Mouse (Mus musculus): Measurements from ENCODE around the gene Erc2. TPM values are rescaled to one million over a fixed set of nuclear protein-coding genes. Genes with fewer than 3 reads are reported as not detected.

Gene Erc2
- total and polyA plus RNA-seq, 2 experiments from 2014 or later = 94.0 to 119 TPM

GRCm38 (mm10) chr14:27628701-27629100 lies 6.5 kb downstream of the Erc2 start:
- 72% methylated on average over 10 of the region's 10 CpGs for WGBS
- Histone ChIP-seq H3K36me3 (ENCODE audit: insufficient read depth, low read length) (0 out of 2 replicates have a peak, but pooled peaks cover 5% of the 10 kb centered on the region), H3K27me3 (ENCODE audit: insufficient read depth, low read length) (no peaks in the 10 kb centered on the region), H3K4me3 (ENCODE audit: low read depth, low read length) (no peak overlapping the region), H3K9ac (replicated peaks; ENCODE audit: low read length, poor library complexity, severe bottlenecking) (no peak overlapping the region), H3K4me1 (ENCODE audit: insufficient read depth, low read length) (peaks cover 27% of the 10 kb centered on the region), H3K9me3 (ENCODE audit: low read length) (no peaks in the 10 kb centered on the region), H3K4me2 (ENCODE audit: low read depth, low read length, poor library complexity, severe bottlenecking) (no peak overlapping the region), H3K27ac (ENCODE audit: low read depth, low read length) (no peak overlapping the region)
- DNase-seq (ENCODE audit: low spot score) (no peak), ATAC-seq (ENCODE audit: low FRiP score) (no peak)
- TF ChIP-seq CTCF (IDR thresholded peaks at IDR 0.05) = no peak

GRCm38 (mm10) chr14:27629369-27630012 lies 7.3 kb downstream of the Erc2 start:
- Histone ChIP-seq H3K4me2 (ENCODE audit: low read depth, low read length, poor library complexity, severe bottlenecking) (no peak overlapping the region), H3K27me3 (ENCODE audit: insufficient read depth, low read length) (no peaks in the 10 kb centered on the region), H3K9ac (replicated peaks; ENCODE audit: low read length, poor library complexity, severe bottlenecking) (no peak overlapping the region), H3K4me3 (ENCODE audit: low read depth, low read length) (no peak overlapping the region), H3K4me1 (ENCODE audit: insufficient read depth, low read length) (peaks cover 25% of the 10 kb centered on the region), H3K36me3 (ENCODE audit: insufficient read depth, low read length) (0 out of 2 replicates have a peak, but pooled peaks cover 5% of the 10 kb centered on the region), H3K9me3 (ENCODE audit: low read length) (no peaks in the 10 kb centered on the region), H3K27ac (ENCODE audit: low read depth, low read length) (no peak overlapping the region)
- TF ChIP-seq CTCF (IDR thresholded peaks at IDR 0.05) = no peak
- peak; percentile 53 for DNase-seq (ENCODE audit: low spot score)
- ATAC-seq (ENCODE audit: low FRiP score) = peak; percentile 66; the same call in 1 of the 2 replicates
- WGBS = 36% methylated on average over 5 of the region's 5 CpGs

GRCm38 (mm10) chr14:27630973-27631640 lies 8.9 kb downstream of the Erc2 start:
- H3K4me1 ChIP-seq (ENCODE audit: insufficient read depth, low read length) = peaks cover 18% of the 10 kb centered on the region
- 0 out of 2 replicates have a peak, but pooled peaks cover 5% of the 10 kb centered on the region for H3K36me3 ChIP-seq (ENCODE audit: insufficient read depth, low read length)
- H3K4me3 ChIP-seq (ENCODE audit: low read depth, low read length) = no peak overlapping the region
- H3K27ac ChIP-seq (ENCODE audit: low read depth, low read length) = no peak overlapping the region
- H3K4me2 ChIP-seq (ENCODE audit: low read depth, low read length, poor library complexity, severe bottlenecking) = no peak overlapping the region
- ATAC-seq (ENCODE audit: low FRiP score) = no peak
- WGBS = 64% methylated on average over 9 of the region's 9 CpGs
- H3K9me3 ChIP-seq (ENCODE audit: low read length) = no peaks in the 10 kb centered on the region
- no peaks in the 10 kb centered on the region for H3K27me3 ChIP-seq (ENCODE audit: insufficient read depth, low read length)
- no peak overlapping the region for H3K9ac ChIP-seq (replicated peaks; ENCODE audit: low read length, poor library complexity, severe bottlenecking)
- DNase-seq (ENCODE audit: low spot score) = peak; percentile 11
- no peak for TF ChIP-seq CTCF (IDR thresholded peaks at IDR 0.05)

GRCm38 (mm10) chr14:27634761-27635160 lies 12.5 kb downstream of the Erc2 start:
- ATAC-seq (ENCODE audit: low FRiP score) = no peak
- peak; percentile 57 for DNase-seq (ENCODE audit: low spot score)
- no peak overlapping the region for H3K4me2 ChIP-seq (ENCODE audit: low read depth, low read length, poor library complexity, severe bottlenecking)
- H3K4me3 ChIP-seq (ENCODE audit: low read depth, low read length) = no peak overlapping the region
- H3K27ac ChIP-seq (ENCODE audit: low read depth, low read length) = no peak overlapping the region
- TF ChIP-seq CTCF (IDR thresholded peaks at IDR 0.05) = no peak
- 0 out of 2 replicates have a peak, but pooled peaks cover 5% of the 10 kb centered on the region for H3K36me3 ChIP-seq (ENCODE audit: insufficient read depth, low read length)
- WGBS = 59% methylated on average over 6 of the region's 6 CpGs
- H3K9ac ChIP-seq (replicated peaks; ENCODE audit: low read length, poor library complexity, severe bottlenecking) = no peak overlapping the region
- H3K27me3 ChIP-seq (ENCODE audit: insufficient read depth, low read length) = no peaks in the 10 kb centered on the region
- peaks cover 12% of the 10 kb centered on the region for H3K4me1 ChIP-seq (ENCODE audit: insufficient read depth, low read length)
- H3K9me3 ChIP-seq (ENCODE audit: low read length) = no peaks in the 10 kb centered on the region

- 84% methylated on average over 2 of the region's 2 CpGs for WGBS
- no peak overlapping the region for H3K4me2 ChIP-seq (ENCODE audit: low read depth, low read length, poor library complexity, severe bottlenecking)
- H3K4me1 ChIP-seq (ENCODE audit: insufficient read depth, low read length) = peaks cover 6% of the 10 kb centered on the region; the same call in 1 of the 2 replicates
- ATAC-seq (ENCODE audit: low FRiP score) (no peak), DNase-seq (ENCODE audit: low spot score) (no peak)
- no peaks in the 10 kb centered on the region for H3K9me3 ChIP-seq (ENCODE audit: low read length)
- TF ChIP-seq CTCF (IDR thresholded peaks at IDR 0.05) = no peak
- H3K27ac ChIP-seq (ENCODE audit: low read depth, low read length) = no peak overlapping the region
- no peaks in the 10 kb centered on the region for H3K27me3 ChIP-seq (ENCODE audit: insufficient read depth, low read length)
- H3K4me3 ChIP-seq (ENCODE audit: low read depth, low read length) = no peak overlapping the region
- H3K9ac ChIP-seq (replicated peaks; ENCODE audit: low read length, poor library complexity, severe bottlenecking) = no peak overlapping the region
- H3K36me3 ChIP-seq (ENCODE audit: insufficient read depth, low read length) = 0 out of 2 replicates have a peak, but pooled peaks cover under 1% of the 10 kb centered on the region
Measured at GRCm38 (mm10) chr14:27636556-27636955, 14.3 kb downstream of the Erc2 start.

GRCm38 (mm10) chr14:27641382-27641781 lies 19.2 kb downstream of the Erc2 start:
- Histone ChIP-seq H3K4me1 (ENCODE audit: insufficient read depth, low read length) (0 out of 2 replicates have a peak, but pooled peaks cover 3% of the 10 kb centered on the region), H3K27ac (ENCODE audit: low read depth, low read length) (no peak overlapping the region), H3K36me3 (ENCODE audit: insufficient read depth, low read length) (no peaks in the 10 kb centered on the region), H3K4me3 (ENCODE audit: low read depth, low read length) (no peak overlapping the region), H3K9ac (replicated peaks; ENCODE audit: low read length, poor library complexity, severe bottlenecking) (no peak overlapping the region), H3K4me2 (ENCODE audit: low read depth, low read length, poor library complexity, severe bottlenecking) (no peak overlapping the region), H3K9me3 (ENCODE audit: low read length) (no peaks in the 10 kb centered on the region), H3K27me3 (ENCODE audit: insufficient read depth, low read length) (no peaks in the 10 kb centered on the region)
- 86% methylated on average over 3 of the region's 3 CpGs for WGBS
- ATAC-seq (ENCODE audit: low FRiP score) (no peak), DNase-seq (ENCODE audit: low spot score) (no peak)
- TF ChIP-seq CTCF (IDR thresholded peaks at IDR 0.05) = no peak

All from midbrain, postnatal 0 days (tissue).